Mouse (Mus musculus) right cerebral cortex, postnatal 25 days (tissue): ENCODE results near the gene Ralgds.

Experiments used
- DNase-seq: peaks from one replicate; pipeline ENCODE4 v3.0.0; 2022

Gene Ralgds

DNA sequence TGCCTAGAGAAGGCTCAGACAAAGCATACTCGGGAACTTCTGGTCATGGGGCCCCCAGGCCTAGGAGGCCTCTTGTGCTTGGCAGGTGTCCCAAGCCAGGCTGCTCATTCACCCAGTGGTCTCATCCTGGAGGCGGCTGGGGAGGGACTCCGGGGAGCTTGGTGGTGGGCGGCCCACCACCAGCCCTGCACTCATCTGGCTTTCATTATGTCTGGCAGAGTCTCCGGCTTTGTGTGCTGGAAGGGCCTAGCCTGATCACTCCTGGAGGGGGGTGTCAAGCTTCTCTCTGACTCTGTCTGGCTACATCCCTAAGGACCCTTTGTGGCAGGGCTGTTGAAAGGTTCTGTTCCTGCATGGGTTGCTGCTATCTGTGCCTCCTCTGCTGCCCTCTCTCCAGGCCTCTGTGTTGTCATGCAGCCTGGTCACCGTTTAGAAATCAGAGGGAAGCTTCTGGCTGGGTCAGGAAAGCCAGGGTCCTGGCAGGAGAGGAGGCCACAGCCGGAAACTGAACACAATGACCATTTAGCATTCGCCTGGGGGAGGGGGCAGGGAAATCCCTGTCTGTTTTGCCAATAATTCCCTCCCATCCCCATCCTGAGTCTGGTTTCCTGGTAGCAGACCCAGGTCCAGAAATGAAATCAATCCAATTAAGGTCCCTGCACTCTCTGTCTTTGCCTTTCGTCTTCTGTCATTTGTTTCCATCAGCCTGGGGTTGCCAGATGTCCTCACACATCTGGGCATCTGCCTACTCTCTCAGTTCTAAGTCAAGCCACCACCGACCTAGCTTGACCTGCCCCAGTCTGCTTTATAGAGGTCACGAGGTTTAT lies 21.7 kb downstream of the Ralgds start:
- DNase-seq: peak; percentile 44

DNA sequence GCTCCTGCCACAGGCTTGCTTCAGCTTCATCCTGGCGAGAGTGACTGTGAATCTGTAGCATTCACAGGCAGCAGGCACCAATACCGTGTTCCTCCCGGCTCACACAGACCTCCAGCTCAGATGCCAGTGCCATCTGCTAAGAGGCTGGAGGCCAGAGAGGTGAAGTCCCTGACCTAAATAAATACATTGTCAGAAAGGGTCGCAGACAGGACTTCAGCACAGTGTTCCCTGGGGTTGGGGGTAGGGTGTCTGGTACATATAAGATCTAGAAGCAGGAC lies 22.3 kb downstream of the Ralgds start:
- DNase-seq: no peak

DNA sequence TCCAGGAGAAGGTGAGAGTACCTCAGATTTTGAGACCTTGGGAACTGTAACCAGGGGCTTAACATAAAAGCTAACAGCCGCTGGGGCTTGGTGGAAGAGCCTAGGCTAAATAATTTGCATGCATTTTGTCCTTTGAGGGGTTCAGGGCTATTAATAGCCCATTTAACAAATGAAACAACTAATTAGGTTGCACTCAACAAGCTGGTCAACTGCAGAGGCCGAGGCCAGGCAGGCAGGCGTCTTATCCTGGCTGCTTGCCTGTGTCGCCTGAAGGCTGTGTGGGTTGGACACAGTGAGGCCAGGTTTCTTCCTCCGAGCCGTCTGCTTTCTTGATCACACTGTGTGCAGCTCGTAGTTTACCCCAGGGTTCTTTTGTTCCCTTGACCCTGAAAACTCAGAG lies 22.7 kb downstream of the Ralgds start:
- peak; percentile 59 for DNase-seq

DNA sequence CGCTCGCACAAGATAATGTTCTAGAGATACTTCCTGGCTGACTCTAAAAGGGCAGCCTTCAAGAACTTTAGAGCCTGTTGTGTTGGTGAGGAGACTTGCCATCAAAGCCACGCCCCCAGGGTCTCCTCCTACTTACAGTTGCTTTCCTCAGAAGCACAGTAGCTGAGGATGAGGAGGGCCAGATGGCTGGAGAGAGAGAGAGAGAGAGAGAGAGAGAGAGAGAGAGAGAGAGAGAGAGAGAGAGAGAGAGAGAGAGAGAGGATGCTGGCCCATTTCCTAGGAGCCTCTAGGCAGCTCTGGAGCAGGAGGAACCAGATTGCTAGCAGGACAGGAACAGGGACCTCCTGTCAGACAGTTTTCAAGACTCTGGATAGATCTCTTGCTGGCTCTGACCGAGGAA lies 23.2 kb downstream of the Ralgds start:
- DNase-seq: no peak

DNA sequence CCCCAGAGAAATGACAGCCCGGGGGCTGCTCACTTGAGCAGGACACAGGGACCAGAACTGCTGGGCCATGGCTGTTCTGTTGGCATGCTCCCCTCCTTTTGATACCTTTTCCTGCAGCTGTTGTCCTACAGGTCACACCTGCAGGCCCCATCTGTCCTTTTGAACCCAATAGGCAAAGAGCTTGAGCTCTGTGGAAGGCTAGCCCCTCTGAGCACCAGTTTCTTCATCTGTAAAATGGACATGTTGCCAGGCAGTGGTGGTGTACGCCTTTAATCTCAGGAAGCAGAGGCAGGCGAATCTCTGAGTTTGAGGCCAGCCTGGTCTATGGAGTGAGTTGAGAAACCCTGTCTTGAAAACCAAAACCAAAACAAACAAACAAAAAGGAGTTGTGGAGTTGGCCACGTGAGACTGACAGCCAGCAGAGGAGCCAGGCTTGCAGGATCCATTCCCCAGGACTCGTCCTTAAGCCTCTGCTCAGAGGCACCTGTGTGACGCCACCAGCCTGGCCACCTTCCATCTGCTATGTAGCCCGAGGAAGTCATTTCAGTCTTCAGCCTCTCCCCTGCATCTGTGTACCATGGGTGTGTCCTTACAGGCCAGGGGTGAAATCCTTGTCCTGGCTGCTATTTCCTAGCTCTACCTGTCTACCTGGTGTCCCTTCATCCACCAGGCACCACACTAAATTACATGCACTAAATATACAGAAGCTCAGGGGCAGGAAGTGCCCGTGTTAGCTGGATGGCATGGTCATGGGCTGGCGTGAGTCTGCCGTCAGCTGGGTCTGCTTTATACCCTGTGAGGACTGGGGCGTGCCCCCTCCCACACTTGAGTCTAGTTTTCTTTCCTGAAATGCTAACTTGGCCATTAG lies 24.1 kb downstream of the Ralgds start:
- DNase-seq: no peak

DNA sequence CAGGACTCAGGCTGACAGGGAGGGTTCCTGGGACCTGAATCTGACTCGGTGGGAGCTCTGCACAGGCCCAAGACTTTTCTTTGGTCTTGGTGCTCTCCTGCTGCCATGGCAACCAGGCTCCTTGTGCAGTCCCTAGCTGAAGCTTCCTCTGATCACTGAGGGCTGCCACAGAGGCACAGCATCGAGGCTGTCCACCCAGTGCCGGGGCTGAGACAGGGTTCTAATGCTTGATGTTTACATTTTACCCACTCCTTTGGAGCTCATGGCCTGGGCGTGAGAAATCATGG lies 24.7 kb downstream of the Ralgds start:
- DNase-seq: no peak

DNA sequence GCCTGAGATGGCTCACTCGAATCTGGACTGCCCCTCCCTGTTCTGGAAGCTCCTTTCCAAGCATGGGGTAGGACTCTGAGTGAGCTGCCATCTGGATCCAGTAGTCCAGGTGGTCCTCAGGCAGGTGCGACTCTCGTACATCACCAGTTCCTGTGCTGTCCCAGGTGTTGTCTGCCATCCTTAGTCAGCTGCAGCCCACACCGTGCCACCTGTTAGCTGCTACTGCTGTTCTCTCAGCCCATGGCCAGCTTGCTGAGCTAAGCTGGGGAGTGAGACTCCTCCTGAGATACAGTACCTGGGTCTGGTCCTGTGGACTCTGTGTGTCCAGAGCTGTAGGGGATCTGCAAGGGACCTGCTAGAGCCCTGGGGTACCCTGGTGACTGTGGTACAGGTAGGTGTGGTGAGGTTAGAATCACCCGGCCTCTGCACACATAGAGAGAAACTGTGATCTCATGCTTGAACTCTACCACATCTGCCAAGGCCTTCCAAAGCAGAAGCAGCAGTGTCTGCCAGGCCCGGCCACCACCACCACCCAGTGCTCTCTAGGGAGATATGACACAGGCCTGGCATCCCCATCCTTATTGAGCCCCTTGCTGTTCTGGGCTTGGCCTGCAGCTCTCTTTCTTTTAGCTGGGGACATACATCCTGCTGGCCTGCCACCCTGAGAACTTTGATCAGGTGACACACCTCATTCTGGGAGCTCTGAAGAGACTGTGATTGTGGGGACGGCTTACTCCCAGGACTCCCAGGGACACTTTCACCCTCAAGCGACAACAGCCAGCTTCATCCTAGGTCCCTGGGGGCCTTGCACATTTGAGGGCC lies 25.3 kb downstream of the Ralgds start:
- DNase-seq: peak; percentile 58

DNA sequence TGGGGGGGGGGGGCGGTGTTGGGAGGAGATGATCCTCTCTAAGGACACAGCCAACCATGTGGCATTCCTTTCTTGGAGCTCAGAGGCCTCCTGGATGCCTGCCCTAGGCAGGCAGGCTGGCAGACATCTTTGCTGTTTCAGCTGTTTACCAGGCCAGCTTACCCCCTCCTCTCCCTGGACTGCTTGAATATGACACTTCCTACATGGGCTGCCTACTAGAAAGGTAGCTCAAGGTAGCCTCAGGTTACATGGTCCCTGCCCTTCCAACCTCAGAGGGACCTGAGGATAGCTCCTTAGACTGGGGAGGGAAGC lies 25.8 kb downstream of the Ralgds start:
- DNase-seq: no peak

DNA sequence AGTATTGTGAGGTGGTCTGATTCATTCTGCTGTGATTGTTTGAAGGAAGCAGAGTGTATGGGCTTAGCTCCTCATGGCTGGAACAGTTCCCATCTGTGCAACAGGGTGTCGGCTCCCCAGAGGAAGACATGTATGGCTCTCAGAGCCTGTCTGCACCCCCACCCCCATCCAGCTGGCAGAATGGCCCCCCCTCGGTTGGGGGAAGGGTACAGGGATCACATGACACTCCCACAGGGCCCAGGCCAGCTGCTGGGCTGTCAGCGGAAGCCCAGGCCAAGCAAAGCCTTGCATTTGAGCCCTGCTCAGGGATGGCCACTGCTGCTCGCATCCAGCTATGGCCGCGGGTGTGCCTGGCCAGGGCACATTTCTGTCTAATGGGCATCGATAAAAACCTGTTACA lies 26.3 kb downstream of the Ralgds start:
- peak; percentile 62 for DNase-seq

DNA sequence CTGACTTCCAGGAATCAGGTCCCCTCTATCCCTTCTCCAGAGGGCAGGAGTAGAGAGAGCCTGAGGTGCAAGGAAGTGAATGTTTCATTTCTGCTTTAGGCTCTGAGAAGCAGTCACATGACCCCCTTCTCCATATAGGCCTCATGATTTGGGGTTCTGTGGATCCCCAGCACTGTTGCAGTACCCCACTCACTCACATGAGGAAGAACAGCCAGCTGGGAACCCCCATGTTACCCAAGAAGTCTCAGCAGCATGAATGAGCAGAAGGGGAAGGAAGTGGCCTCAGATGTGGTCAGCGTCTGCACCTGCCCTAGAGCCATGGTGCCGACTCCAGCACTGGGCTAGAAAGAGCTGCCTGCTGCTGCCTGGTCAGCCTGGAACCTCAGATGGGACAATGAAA lies 27.0 kb downstream of the Ralgds start:
- no peak for DNase-seq

DNA sequence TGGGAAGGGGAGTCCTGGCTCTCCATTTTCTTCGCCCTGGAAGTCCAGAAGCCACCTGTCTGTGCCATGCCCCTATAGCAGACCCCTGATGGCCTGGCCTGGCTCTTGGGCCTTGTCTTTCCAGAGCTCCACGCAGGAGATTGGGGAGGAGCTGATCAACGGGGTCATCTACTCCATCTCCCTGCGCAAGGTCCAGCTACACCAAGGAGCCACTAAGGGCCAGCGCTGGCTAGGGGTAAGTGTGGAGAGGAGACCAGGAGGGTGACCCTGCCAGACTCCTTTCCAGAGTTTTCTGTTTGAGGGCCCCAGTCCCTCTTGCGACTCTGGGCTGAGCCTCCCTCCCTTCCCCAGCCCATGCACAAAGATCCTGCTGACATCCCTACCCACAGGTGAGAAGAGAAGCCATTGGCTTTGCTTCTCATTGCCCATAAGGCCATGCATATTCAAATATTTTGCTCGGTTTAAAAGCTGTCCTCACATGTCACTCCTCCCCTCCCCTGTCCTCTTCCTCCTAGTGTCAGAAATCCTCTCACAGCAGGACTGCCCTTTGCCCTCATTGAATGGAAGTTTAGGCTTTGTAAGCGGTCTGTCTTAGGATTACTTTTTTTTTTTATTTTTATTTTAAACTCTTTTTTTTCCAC lies 27.8 kb downstream of the Ralgds start:
- DNase-seq: no peak

DNA sequence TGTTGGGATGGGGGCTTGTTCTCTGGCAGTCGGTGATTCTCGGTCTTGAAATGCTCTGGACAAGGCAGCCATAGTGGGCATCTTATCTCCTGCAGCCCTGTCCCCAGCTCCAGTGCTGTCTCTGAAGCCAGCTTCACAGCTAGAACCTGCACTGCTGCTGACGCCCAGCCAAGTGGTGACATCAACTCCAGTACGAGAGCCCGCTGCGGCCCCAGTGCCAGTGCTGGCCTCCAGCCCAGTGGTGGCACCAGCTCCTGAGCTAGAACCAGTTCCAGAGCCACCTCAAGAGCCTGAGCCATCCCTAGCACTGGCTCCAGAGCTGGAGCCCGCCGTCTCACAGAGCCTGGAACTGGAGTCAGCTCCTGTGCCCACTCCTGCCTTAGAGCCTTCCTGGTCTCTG lies 31.0 kb downstream of the Ralgds start:
- DNase-seq: peak; percentile 43

DNA sequence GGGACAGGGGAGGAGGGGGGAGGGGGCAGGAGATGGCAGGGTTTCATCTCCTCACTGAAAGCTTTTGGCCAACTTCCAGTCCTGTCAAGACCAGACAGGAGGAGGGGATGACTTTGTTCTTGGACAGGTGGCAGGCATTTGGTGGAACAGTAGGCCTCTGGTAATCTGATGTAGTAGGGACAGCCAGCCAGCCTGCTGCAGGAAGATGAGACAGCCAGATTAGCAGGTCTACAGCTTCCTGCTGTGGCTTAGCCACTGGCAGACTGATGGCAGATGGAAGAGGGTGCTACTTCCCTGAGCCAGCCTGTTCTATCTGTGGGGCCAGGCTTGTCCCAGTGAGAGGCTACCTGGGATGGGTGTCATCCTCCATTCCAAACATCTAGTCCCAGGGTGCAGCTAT lies 33.1 kb downstream of the Ralgds start:
- no peak for DNase-seq

DNA sequence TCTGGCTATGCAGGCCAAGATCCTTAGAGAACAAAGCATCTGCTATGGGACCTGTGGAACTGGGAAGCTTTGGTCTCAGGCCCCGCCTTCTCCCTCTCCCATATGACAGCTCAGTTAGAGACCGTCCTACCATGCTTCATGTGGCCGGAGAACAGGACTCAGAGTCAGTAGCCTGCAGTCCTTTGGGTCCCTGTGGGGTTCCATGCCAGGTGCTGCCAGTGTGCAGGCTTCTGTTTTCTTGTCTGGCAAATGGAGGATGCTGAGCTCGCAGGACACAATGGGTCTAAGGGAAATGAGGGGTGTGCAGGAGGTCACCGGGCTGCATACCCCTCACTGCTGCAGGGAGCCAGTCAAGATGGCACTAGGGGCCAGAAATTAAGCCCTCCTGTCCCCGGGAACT lies 33.6 kb downstream of the Ralgds start:
- DNase-seq: no peak

DNA sequence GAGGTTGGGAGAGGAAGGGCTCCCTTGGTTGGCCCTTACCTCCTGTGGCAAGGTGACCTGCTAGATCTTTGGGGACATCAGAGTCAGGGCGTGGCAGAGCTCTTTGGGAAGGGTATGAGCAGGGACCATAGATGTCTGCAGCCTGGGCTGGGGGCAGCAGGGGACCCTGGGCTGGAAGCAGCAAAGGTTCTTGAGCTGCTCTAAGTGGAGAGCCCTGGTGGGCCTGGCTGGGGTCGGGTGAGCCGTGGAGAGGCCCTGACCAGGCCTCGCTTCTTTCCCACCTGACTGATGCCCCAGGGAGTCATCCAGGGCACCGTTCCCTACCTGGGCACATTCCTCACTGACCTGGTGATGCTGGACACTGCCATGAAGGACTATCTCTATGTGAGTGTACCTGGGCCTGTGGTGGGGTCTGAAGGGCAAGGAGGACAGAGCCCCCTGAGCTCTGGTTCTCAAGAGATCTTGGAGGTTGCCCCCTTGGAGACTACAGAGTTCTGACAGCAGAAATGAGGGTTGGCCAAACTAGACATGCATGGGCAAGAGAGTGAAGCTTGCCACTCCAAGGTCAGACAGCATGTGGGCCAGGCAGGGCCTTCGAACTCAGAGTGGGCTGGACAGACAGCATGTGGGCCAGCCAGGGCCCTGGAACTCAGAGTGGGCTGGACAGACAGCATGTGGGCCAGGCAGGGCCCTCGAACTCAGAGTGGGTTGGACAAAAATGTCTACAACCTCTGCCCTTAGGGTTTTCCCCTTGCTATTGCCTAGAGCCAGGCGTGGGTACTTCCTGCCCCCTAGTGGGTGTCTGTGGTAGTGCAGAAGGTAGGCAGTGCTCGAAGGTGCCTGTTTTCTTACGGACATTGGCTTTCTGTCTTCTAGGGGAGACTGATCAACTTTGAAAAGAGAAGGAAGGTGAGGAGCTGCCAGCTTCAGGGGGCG lies 34.6 kb downstream of the Ralgds start:
- DNase-seq: peak; percentile 74

DNA sequence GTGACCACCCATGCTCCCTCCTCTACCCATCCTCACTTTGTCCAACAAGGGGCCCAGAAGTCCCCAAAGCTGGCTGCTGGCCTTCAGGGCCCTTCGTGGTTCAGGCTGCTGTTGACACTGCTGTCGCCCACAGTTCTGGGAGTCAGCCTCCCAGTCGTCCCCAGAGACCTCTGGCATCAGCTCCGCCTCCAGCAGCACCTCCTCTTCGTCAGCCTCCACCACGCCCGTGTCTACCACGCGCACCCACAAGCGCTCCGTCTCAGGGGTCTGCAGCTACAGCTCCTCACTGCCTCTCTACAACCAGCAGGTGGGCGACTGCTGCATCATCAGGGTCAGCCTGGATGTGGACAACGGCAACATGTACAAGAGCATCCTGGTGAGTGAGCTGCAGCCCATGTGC lies 36.2 kb downstream of the Ralgds start:
- DNase-seq: no peak

DNA sequence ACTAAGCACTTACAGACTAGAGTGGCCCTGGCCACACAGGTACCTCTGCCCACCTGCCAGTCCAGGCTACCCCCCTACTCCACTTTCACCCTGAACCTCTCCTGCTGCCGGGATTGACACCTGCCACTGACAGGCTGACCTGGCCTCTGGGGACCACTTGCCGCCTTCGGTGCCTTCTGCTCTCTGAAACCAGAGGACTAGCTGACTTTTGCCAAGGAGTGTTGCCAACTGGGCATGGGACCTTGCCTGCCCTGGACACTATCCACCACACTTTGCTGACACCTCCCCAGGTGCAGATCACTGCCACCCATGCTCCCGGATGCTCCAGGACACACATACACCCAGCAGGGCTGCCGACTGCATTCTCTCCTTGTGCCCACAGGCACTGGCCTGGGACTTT lies 39.4 kb downstream of the Ralgds start:
- DNase-seq: no peak

DNA sequence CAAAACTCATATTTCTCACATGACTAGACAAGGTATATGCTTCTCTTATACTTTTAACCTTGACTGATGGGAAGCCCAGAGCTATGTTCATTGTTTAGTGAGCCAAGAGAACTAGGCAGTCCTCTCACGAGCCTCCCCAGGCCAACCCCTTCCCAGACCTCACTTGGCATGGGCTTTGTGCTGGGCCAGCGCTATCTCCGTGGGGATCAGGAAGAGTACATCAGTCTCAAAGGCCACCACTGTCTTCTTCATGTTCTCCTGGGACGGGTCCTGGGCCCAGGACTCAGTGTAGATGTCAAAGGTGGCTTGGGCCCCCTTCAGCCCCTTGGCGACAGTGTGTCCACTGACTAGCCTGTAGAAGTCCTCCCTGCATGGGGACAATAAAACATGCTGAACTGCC lies 44.5 kb downstream of the Ralgds start:
- DNase-seq: no peak

DNA sequence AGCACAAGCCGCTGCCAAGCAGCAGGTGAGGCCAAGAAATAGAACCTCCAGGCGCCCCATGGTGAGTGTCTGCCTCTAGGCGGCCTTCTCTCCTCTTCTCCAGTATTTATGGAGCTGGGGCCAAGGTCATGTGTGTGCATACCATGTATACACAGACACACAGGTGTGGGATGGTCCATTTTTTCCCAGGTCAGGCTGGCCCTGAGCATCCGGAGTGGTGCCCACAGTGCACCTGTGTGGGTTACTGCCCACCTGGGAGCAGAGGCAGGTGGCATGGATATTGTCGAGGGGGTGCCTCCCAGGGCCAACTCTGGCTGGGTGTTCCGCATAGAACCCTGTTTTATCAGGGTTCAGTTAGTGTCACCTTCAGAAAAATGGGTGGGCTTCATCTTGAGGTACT lies 50.4 kb downstream of the Ralgds start, which contains the start of gene Cel:
TSS of gene Cel (minus strand) at position 101 of the 400 bp plus-strand sequence.
- no peak for DNase-seq

DNA sequence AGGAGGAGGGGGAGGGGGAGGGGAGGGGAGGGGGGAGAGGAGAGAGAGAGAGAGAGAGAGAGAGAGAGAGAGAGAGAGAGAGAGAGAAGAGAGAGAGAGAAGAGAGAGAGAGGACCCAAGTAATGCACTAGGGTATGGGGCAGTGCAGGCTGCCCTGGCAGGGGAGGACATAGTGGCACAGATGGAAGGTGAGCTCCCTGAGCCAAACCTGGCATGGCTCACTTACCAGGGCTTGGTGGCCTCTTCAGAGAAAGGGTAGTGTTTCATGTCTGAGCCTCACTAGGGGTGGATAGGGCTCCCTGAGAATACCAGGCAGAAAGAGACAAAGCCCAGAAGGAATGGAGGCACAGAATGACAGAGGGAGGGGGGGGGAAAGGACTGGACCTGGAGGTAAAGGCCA lies 50.9 kb downstream of the Ralgds start:
- no peak for DNase-seq

DNA sequence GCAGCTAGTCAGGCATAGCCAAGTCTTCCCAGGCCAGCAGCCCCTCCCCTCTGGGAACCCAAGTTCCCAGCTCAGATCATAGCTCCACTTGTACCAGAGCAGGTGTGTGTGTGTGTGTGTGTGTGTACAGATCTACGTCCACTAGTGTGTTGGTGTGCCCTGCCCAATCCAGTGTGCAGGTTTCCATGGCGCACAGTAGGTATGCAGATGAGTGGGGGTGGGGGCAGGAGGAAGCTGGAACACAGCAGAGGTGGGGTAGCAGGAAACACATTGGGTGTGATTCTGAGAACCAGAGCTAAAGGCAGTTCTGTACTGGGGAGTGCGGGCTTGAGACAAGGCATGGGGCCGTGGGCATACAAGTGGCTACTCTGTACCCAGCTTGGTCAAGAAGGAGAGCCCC lies 51.5 kb downstream of the Ralgds start:
- DNase-seq: no peak

DNA sequence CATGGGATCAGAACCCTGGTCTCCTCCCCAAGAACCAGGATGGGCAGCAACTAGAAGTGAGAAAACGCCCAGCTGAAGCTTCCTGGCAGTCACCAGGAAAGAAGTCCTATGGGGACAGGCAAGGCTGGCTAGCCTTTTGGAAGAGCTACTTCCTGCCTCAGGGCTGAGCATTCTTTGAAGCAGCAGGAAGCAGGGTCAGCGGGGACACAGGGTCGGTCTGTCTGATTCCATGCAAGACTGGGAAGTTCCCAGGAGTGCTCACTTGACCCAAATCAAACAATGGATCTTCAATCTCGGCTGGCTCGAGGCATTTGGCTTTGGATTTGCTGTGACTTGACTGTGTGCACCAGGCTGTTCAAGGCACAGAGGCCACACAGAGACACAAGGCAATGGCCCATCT lies 53.6 kb downstream of the Ralgds start:
- no peak for DNase-seq
